Mouse (Mus musculus) heart, postnatal 0 days (tissue): ENCODE results near the gene Grid2. TPM values are rescaled to one million over a fixed set of nuclear protein-coding genes. Genes with fewer than 3 reads are reported as not detected.

ENCODE experiments used
- ATAC-seq: fragments of 200-750 bp; cut with Nextera tagmentation; 2 replicates; pipeline ENCODE4 v1.8.0; 2017; ENCODE audit warnings: low read depth, moderate number of reproducible peaks, moderate library complexity; ENCODE audit not compliant: insufficient read depth
- DNase-seq: peaks from one replicate; pipeline ENCODE4 v3.0.0-alpha.2; 2016; ENCODE audit warnings: low spot score
- H3K27ac ChIP-seq: fragments of 300-500 bp; sonication (generic); 2 replicates; pipeline ENCODE4 v1.5.1; 2014; ENCODE audit warnings: low read depth, mild to moderate bottlenecking
- H3K27me3 ChIP-seq: fragments of 300-500 bp; sonication (generic); 2 replicates; pipeline ENCODE4 v1.6.1; 2014; ENCODE audit warnings: low read length, mixed read lengths; ENCODE audit not compliant: control insufficient read depth, insufficient read depth
- H3K36me3 ChIP-seq: fragments of 300-500 bp; sonication (generic); replicated peaks from 2 replicates; pipeline ENCODE4 v1.6.1; 2014; ENCODE audit warnings: low read length, mixed read lengths; ENCODE audit not compliant: control insufficient read depth, insufficient read depth
- H3K4me1 ChIP-seq: fragments of 300-500 bp; sonication (generic); 2 replicates; pipeline ENCODE4 v1.6.1; 2014; ENCODE audit warnings: antibody characterized with exemption; ENCODE audit not compliant: control insufficient read depth, insufficient read depth
- H3K4me2 ChIP-seq: fragments of 300-500 bp; sonication (generic); 2 replicates; pipeline ENCODE4 v1.6.1; 2014; ENCODE audit warnings: low read depth, mild to moderate bottlenecking, low read length, moderate library complexity
- H3K4me3 ChIP-seq: fragments of 300-500 bp; sonication (generic); 2 replicates; pipeline ENCODE4 v1.5.1; 2014; ENCODE audit warnings: low read depth, low read length
- H3K9ac ChIP-seq: fragments of 300-500 bp; sonication (generic); replicated peaks from 2 replicates; pipeline ENCODE4 v1.6.1; 2014; ENCODE audit warnings: low read depth, low read length, mixed read lengths
- H3K9me3 ChIP-seq: fragments of 300-500 bp; sonication (generic); replicated peaks from 2 replicates; pipeline ENCODE4 v1.6.1; 2016; ENCODE audit warnings: low read length; ENCODE audit not compliant: control insufficient read depth
- CTCF ChIP-seq: IDR thresholded peaks from 2 replicates; pipeline ENCODE4 v1.5.1; 2016; ENCODE audit warnings: antibody characterized with exemption, control low read depth, low read depth
- EP300 ChIP-seq: IDR thresholded peaks from 2 replicates; pipeline ENCODE4 v1.6.1; 2016; ENCODE audit warnings: antibody characterized with exemption, low read depth
- WGBS: fragments of 180-500 bp; shearing (Covaris S2); extraction: QIAGEN DNeasy Blood & Tissue Kit; methylation state at CpG from one replicate; pipeline ENCODE4 v1.1.7; 2014; 5-methylcytosine and 5-hydroxymethylcytosine counted together
- polyA plus RNA-seq: library from polyadenylated mRNA; unstranded; fragments of >200 nt; fragmentation: Nextera tagmentation; extraction: Ambion mirVana; gene quantifications from 2 replicates; pipeline ENCODE4 v1.2.1, GENCODE M21; 2015
- total RNA-seq: library from RNA; depleted of rRNA; stranded (reverse); fragments of >200 nt; gene quantifications from 2 replicates; pipeline ENCODE4 v1.2.3, GENCODE M21; 2014; ENCODE audit warnings: low replicate concordance

The Grid2 gene
- total and polyA plus RNA-seq, 2 experiments from 2014 or later = 0.10 to 0.27 TPM

DNA sequence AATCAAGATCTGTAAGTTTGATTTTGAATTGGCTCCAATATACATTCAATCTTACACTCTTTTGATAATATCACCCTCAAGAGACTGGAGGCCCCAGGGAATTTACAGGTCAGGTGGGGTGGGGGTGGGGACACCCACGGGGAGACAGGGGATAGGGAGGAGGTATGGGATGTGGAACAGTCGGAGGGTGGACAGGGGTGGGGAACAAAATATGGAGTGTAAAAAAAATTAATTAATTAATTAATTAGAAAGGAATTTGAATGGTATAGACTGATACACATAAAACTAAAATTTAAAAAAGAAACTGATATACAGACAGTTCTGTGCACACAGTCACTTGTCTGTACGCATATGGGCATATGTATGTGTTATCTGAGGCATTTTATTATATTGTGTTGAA, 380.3 kb downstream of the Grid2 start:
- no peak overlapping the region for H3K9ac ChIP-seq
- H3K27ac ChIP-seq = no peak overlapping the region
- WGBS = 78% methylated on average over 3 of the region's 3 CpGs
- ATAC-seq (no peak), DNase-seq (no peak)
- H3K4me2 ChIP-seq = no peak overlapping the region
- TF ChIP-seq CTCF (no peak), EP300 (no peak)
- H3K36me3 ChIP-seq = no peaks in the 10 kb centered on the region
- no peaks in the 10 kb centered on the region for H3K4me1 ChIP-seq
- no peak overlapping the region for H3K4me3 ChIP-seq
- no peaks in the 10 kb centered on the region for H3K9me3 ChIP-seq
- H3K27me3 ChIP-seq = no peaks in the 10 kb centered on the region

DNA sequence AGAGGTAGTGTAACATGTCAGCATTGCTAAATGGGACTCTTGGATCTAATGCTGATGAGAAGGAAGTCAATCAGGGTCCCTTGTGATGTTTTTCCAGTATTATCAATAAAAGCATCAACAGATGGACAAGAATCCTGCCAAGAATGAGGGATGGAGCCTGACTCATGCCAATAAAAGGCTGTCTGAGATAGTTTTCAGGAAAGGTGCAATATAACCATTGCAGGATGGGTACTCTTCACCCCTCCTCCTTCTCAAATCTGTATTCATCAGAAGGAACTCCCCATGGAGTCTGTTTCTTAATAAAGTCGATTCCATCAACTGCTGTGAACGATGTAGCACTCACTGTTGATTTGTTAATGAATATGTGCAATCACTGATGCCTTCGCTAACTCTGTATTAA, 403.7 kb downstream of the Grid2 start:
- TF ChIP-seq EP300 (no peak), CTCF (no peak)
- DNase-seq (no peak), ATAC-seq (no peak)
- Histone ChIP-seq H3K4me3 (no peak overlapping the region), H3K4me2 (no peak overlapping the region), H3K9ac (no peak overlapping the region), H3K4me1 (no peaks in the 10 kb centered on the region), H3K27me3 (no peaks in the 10 kb centered on the region), H3K36me3 (no peaks in the 10 kb centered on the region), H3K27ac (no peak overlapping the region), H3K9me3 (no peaks in the 10 kb centered on the region)
- WGBS = 72% methylated on average over 3 of the region's 3 CpGs

GRCm38 (mm10) chr6:63685689-63686088, 430.0 kb downstream of the Grid2 start:
- ATAC-seq = no peak
- WGBS = 49% methylated on average over 3 of the region's 3 CpGs
- H3K36me3 ChIP-seq = no peaks in the 10 kb centered on the region
- TF ChIP-seq EP300 = no peak
- no peak for TF ChIP-seq CTCF
- H3K27ac ChIP-seq = no peak overlapping the region
- H3K9me3 ChIP-seq = no peaks in the 10 kb centered on the region
- H3K27me3 ChIP-seq = no peaks in the 10 kb centered on the region
- H3K4me1 ChIP-seq = no peaks in the 10 kb centered on the region
- H3K4me3 ChIP-seq = no peak overlapping the region
- no peak for DNase-seq
- H3K9ac ChIP-seq = no peak overlapping the region
- H3K4me2 ChIP-seq = no peak overlapping the region

DNA sequence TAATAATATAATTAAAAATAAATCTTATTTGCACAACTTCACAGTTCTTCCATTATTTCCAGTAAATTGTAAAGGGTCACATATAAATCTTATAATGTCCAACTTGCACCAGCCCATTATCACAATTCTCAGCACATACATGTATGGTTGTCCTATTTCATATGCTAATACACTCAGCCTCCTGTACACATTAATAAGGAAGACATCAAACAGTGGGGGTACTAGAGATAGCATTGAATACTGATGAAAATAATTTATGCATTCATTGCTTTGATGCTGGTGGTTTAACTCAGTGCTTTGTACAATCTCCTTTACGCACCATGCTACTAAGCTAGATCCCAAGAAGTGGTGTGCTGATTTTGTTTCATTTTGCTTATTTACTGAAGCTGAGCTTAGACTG, 446.0 kb downstream of the Grid2 start:
- Histone ChIP-seq H3K27me3 (no peaks in the 10 kb centered on the region), H3K4me1 (no peaks in the 10 kb centered on the region), H3K36me3 (no peaks in the 10 kb centered on the region), H3K9me3 (no peaks in the 10 kb centered on the region), H3K9ac (no peak overlapping the region), H3K27ac (no peak overlapping the region), H3K4me3 (no peak overlapping the region), H3K4me2 (no peak overlapping the region)
- WGBS = 88% methylated on average over 1 of the region's 1 CpGs
- TF ChIP-seq EP300 (no peak), CTCF (no peak)
- ATAC-seq = no peak
- no peak for DNase-seq

DNA sequence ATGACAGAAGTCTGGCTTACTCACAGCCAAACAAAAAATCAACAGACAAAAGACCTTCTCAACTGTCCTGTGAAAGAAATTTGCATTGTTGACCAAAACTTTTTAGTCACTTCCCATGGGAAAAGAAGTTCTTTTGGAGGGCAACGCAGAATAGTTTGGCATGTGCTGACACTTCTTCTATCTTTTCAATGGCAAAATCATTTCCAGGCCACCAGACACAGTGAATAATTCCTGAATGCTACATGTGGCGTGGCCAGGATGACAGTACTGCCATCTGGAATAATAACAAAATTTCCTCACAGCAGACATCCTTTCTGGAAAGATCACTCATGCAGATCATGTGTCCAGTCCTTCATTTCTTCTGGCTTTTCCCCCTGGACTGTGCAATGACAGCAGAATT, 478.1 kb downstream of the Grid2 start:
- DNase-seq = no peak
- Histone ChIP-seq H3K4me3 (no peak overlapping the region), H3K4me1 (no peaks in the 10 kb centered on the region), H3K36me3 (no peaks in the 10 kb centered on the region), H3K4me2 (no peak overlapping the region), H3K27me3 (no peaks in the 10 kb centered on the region), H3K9me3 (no peaks in the 10 kb centered on the region), H3K9ac (no peak overlapping the region), H3K27ac (no peak overlapping the region)
- TF ChIP-seq EP300 (no peak), CTCF (no peak)
- 65% methylated on average over 2 of the region's 2 CpGs for WGBS
- no peak for ATAC-seq

GRCm38 (mm10) chr6:63762535-63762934, 506.9 kb downstream of the Grid2 start:
- TF ChIP-seq EP300 = no peak
- TF ChIP-seq CTCF = no peak
- ATAC-seq = no peak
- Histone ChIP-seq H3K9ac (no peak overlapping the region), H3K4me2 (no peak overlapping the region), H3K36me3 (no peaks in the 10 kb centered on the region), H3K4me1 (no peaks in the 10 kb centered on the region), H3K4me3 (no peak overlapping the region), H3K27ac (no peak overlapping the region), H3K9me3 (0 out of 2 replicates have a peak, but pooled peaks cover 4% of the 10 kb centered on the region), H3K27me3 (no peaks in the 10 kb centered on the region)
- no peak for DNase-seq
- 72% methylated on average over 2 of the region's 2 CpGs for WGBS
